Mouse (Mus musculus): ENCODE data around the gene Ccndbp1.

DNA sequence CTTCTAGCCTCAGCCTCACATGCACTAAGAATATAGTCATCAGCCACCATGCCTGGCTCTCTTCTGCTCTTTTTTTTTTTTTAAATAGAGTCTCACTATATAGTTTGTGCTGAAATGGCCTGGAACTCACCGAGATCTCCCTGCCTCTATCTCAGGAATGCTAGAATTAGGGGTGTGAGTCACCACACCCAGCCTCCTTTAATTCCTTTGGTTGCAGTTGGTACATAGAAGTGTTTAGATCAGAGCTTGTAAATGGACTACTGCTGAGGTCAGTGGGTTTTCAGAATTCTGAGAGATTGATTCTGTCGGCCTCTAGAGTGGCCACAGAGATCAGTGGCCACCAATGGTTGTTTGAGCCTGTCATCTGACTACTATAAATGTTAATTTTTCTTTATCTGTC lies 27.3 kb upstream of the Ccndbp1 start:
- TF ChIP-seq CTCF (IDR thresholded peaks at IDR 0.05; ENCODE audit: low read depth): no peak
- TF ChIP-seq EP300 (IDR thresholded peaks at IDR 0.05; ENCODE audit: low read depth): no peak

All from heart, postnatal 0 days (tissue).